Mouse (Mus musculus): ENCODE results near the gene Lgr6.

GRCm38 (mm10) chr1:135012472-135012871 lies 92.6 kb downstream of the Lgr6 start:
- no peak for TF ChIP-seq EP300 (IDR thresholded peaks at IDR 0.05; ENCODE audit: low read depth)
- TF ChIP-seq CTCF (IDR thresholded peaks at IDR 0.05; ENCODE audit: low read depth), result no peak

Data from heart, postnatal 0 days (tissue).